Mouse (Mus musculus) gastrocnemius, postnatal 36 days (tissue): ENCODE data around the gene Cldn6. TPM values are rescaled to one million over a fixed set of nuclear protein-coding genes. Genes with fewer than 3 reads are reported as not detected.

ENCODE experiments used
- DNase-seq, 2 experiments: peaks; one replicate each; pipeline ENCODE4 v3.0.0; 2022
- intact Hi-C: fragments of 180-260 bp; cut with DNase I; formaldehyde crosslinking; loops from one replicate; pipeline ENCODE4 v1.15.1; 2025
- total RNA-seq, 2 experiments: library from RNA; stranded (reverse); gene quantifications; 2 replicates each; pipeline ENCODE4 v1.2.3; 2021

Gene Cldn6
- total RNA-seq, 2 experiments from 2014 or later: not detected

- intact Hi-C loops: no loop called here
- no peak for DNase-seq
These were observed 38.0 kb downstream of the Cldn6 start for GRCm38 (mm10) chr17:23717003-23717402.

DNA sequence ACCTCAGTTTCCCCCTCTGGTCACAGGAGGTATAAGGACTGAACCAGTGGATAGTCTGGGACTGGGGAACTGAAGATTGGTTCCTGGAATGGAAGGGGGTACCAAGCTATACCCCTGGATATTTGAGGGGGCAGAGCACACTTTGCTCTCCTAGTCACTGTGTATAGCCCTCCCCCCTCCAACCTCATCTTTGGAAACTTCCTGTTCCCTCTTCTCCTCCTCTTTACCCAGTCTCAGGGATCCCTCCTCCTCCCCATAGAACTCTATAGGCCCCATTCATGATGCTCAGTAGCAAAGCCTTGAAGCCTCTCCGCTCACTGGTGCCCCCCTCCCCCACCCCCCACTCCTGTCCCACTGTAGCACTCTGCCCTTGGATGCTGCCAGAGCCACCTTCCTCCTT, 40.4 kb downstream of the Cldn6 start:
- intact Hi-C loops: no loop called here
- DNase-seq: no peak

DNA sequence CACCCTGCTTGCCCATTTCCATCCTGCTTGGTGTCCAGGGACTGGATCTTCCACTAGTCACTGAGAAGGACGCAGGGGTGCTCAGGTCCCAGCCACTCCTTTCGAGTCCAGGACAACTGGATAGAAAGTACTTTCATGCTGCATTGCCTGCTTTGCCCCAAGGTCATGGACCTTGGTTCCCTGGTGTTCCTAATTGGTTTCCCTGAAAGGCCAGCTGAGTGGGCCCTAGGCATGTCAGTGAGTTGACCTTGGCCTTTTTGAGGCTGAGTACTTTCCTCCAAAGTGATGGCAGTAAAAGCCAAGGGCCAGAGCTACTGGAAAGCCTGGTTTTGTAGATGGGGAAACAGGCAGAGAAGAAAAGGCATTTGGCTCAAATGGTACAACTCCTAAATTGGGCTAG, 42.8 kb downstream of the Cldn6 start:
- intact Hi-C loops: no loop called here
- no peak for DNase-seq

DNA sequence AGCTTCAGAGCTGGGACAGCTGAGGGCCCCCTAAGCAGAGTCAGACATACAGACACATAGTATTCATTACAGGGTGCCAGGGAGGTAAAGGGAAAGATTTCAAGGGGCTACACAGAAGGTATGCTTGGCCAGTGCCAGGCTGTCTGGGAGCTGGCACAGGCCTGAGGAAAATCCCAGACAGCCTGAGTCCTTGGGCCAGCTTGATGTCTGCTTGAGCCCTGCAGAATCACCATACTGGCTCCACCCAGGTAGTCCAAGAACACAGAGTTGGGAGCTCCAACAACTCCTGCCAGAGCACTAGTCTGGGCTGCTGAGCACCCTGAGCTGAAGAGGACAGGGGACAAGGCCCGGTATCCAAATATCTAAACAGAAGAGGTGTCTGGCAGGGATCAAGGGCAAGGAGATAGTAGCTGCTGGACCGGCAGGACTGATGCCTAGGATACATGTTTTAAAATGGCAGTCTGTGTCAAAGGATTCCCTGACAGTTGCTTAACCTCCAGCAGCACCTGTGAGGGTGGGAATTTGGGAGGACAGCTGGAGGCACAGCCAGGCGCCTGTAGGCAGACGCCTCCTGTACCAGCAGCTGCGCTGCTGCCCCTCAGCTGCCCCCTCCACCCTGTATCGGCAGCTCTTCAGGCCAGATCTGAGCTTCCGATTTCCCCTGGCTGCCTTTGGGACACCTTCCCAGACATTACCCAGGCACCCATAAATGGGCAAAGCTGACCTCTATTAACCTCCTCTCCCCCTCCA, 43.5 kb downstream of the Cldn6 start, which contains the start of gene 1520401A03Rik:
Gene 1520401A03Rik (minus strand): TSS at position 408 of the 750 bp plus-strand sequence.
- DNase-seq: no peak
- intact Hi-C loops: no loop called here

- intact Hi-C loops: no loop called here
- no peak for DNase-seq
These were observed 46.4 kb downstream of the Cldn6 start for GRCm38 (mm10) chr17:23725477-23725876.

- intact Hi-C loops: no loop called here
- peak; percentile 93 to 95 for DNase-seq
These were observed 47.1 kb downstream of the Cldn6 start, which contains the start of gene Pkmyt1 for GRCm38 (mm10) chr17:23725999-23726757. Gene Pkmyt1, plus strand, starts transcription at chr17:23726336.

DNA sequence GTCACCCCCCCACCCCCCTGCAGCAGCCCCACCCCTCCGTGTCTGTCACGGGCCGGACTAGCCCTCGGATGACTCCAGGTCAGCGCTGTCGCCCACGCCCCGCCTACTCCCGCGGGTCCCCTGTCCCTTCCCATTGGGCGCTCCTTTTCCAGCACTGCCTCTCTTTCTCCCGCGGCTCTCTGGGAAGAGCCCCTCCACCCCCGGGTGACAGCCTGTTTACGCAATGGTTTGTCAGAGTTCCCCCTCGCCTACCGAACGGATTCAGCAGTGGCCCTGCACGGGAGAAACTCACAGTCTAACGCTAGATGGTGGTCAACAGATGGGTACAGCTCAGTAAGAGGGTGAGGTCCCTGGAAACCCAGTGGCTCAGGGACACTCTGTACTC, 47.7 kb downstream of the Cldn6 start:
- intact Hi-C loops: no loop called here
- peak; percentile 68 to 82 for DNase-seq

- intact Hi-C loops: no loop called here
- no peak for DNase-seq
These were observed 51.4 kb downstream of the Cldn6 start for GRCm38 (mm10) chr17:23730441-23730840.

Other genes starting within 250 kb of the Cldn6 start
- gene Vmn2r117, start 199.6 kb upstream of the Cldn6 start, total RNA-seq: not detected
- 1 to 10 TPM; 1.8 TPM for gene Zfp213, start 115.0 kb upstream of the Cldn6 start, total RNA-seq
- gene Zfp13, start 79.8 kb upstream of the Cldn6 start, total RNA-seq: 1 to 10 TPM; 1.5 to 1.8 TPM
- not detected for gene Zscan10, start 78.4 kb upstream of the Cldn6 start, total RNA-seq
- not detected for gene Mmp25, start 34.0 kb upstream of the Cldn6 start, total RNA-seq
- gene Bicdl2, start 18.7 kb upstream of the Cldn6 start, total RNA-seq: not detected
- 100 to 1,000 TPM; 125 TPM for gene Hcfc1r1, start 5.7 kb upstream of the Cldn6 start, total RNA-seq
- 1 to 10 TPM; 7.6 to 9.2 TPM for gene Thoc6, start 5.4 kb upstream of the Cldn6 start, total RNA-seq
- 10 to 100 TPM; 38.1 to 49.0 TPM for gene Tnfrsf12a, start 1.8 kb upstream of the Cldn6 start, total RNA-seq
- not detected for gene Cldn9, start 4.8 kb downstream of the Cldn6 start, total RNA-seq
- not detected for gene 1520401A03Rik, start 43.5 kb downstream of the Cldn6 start, total RNA-seq
- under 1 TPM; 0.52 to 0.64 TPM for gene Pkmyt1, start 47.1 kb downstream of the Cldn6 start, total RNA-seq
- gene Paqr4, start 61.6 kb downstream of the Cldn6 start, total RNA-seq: 1 to 10 TPM; 3.6 to 4.0 TPM
- gene Kremen2, start 66.6 kb downstream of the Cldn6 start, total RNA-seq: not detected
- 10 to 100 TPM; 34.3 to 38.0 TPM for gene Flywch1, start 92.4 kb downstream of the Cldn6 start, total RNA-seq
- under 1 TPM in 1 of 2 experiments, not detected in 1; 0.46 TPM for gene Flywch2, start 106.8 kb downstream of the Cldn6 start, total RNA-seq
- gene Srrm2, start 111.3 kb downstream of the Cldn6 start, total RNA-seq: 100 to 1,000 TPM; 153 to 189 TPM
- 100 to 1,000 TPM; 270 to 297 TPM for gene Elob, start 149.9 kb downstream of the Cldn6 start, total RNA-seq
- gene Prss33, start 156.8 kb downstream of the Cldn6 start, total RNA-seq: not detected
- gene Prss32, start 164.6 kb downstream of the Cldn6 start, total RNA-seq: not detected
- under 1 TPM in 1 of 2 experiments, not detected in 1; 0.37 TPM for gene Prss41, start 164.9 kb downstream of the Cldn6 start, total RNA-seq
- gene Prss21, start 188.8 kb downstream of the Cldn6 start, total RNA-seq: not detected
- not detected for gene Dcpp1, start 201.6 kb downstream of the Cldn6 start, total RNA-seq
- gene Dcpp2, start 201.6 kb downstream of the Cldn6 start, total RNA-seq: not detected
- not detected for gene Dcpp3, start 238.2 kb downstream of the Cldn6 start, total RNA-seq